Mouse (Mus musculus) ES-Bruce4 (cell line): Measurements from ENCODE around the gene Pitpna.

Experiments used
- CTCF ChIP-seq: IDR thresholded peaks from one replicate; pipeline ENCODE4 v1.8.1; 2011; ENCODE audit warnings: low read depth, low read length
- EP300 ChIP-seq: IDR thresholded peaks from 2 replicates; pipeline ENCODE4 v1.6.1; 2011; ENCODE audit warnings: low read depth, low read length; ENCODE audit not compliant: insufficient read depth
- POLR2A ChIP-seq: IDR thresholded peaks from one replicate; pipeline ENCODE4 v1.8.1; 2011; ENCODE audit warnings: low read length; ENCODE audit not compliant: insufficient read depth

DNA sequence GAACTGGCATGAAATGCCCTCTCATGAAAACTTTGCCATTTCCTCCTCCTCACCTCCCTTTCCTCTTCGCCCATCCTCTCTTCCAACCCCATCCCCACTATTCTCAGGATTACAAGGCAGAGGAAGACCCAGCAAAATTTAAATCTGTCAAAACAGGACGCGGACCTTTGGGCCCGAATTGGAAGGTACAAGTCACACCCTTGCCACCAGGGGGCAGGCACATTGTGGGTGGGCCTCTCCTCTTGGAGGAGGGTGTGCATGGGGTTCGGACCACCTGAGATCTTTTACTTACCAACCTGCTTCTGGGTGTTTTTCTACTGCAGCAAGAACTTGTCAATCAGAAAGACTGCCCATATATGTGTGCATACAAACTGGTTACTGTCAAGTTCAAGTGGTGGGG lies 31.2 kb downstream of the Pitpna start:
- TF ChIP-seq EP300: no peak
- TF ChIP-seq CTCF: peak; percentile 77
- no peak for TF ChIP-seq POLR2A
